Mouse (Mus musculus) 3T3-L1 (cell line): ENCODE data around the gene Olfr279.
"Not testable (repeated sequence)": the region's sequence is repeated elsewhere in the genome, so short reads cannot be mapped to it uniquely, and the experiment has no call there.

Experiments
- DNase-seq: peaks from one replicate; pipeline ENCODE4 v3.0.0-alpha.2; 2015; ENCODE audit warnings: low read depth, low spot score

The Olfr279 gene

DNA sequence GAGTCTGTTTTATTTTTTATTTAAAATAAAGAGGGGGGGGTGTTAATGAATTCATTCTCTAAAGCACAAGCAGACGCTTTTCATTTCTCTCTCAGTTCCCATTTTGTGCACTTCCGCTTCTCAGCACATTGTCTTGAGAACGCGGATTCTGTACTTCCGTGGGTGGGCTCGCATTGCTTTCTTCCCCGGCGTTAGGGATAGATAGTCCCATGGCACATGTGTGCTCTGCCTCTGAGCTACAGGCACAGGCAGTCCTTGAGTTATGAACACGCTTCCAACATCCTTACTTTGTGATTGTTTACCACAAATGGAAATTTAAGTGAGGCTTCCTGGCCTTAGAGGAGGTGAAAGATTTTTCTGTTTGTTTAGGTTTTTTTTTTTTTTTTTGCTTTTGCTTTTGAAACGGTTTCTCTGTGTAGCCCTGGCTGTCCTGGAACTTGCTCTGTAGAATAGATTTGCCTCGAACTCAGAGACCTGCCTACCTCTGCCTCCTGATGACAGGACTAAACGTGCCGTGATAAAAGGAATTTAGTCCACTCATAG is 19.3 kb downstream of the Olfr279 start:
- DNase-seq = no peak

DNA sequence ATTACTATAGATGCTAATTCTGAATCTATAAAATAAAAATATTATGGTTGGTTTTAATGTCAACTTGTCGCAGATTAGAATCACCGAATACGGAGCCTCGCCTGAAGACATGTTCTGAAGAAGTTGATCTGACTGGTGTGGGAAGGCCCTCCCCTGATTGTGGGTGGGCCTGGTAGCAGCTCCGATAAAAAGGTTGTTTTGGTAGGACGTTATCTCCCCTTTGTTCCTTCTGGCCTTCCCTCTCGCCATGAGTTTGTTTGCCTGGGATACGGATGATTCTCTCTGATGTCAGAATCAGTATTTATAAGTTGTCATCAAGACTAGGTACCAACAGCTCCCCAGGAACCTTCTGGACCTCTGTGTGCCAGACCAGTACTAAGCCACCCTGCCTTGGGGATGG is 20.0 kb downstream of the Olfr279 start:
- no peak for DNase-seq

DNA sequence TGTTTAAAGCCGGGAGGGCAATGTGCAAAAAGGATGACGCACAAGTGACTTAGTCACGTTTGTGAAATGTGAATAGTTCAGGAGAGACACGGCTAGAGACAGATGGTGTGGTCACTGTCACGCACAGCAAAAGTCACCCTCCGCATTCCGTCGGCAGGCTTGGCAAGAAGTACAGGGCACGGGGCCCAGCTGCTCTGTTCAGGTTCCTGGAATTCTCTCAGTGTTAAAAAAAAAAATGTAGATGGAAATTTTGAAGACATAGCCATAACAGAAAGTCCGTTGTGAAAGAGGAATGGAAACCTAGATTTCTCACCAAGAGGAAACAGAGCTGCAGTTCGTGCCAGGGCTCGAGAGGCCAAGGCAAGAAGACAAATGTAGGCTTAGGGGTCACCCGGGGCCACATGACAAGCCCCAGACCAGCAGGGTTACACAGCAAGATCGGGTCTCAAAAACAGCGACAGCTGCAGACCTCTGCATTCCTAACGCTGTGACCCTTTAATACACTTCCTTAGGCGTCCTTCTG is 20.7 kb downstream of the Olfr279 start:
- peak; percentile 94 for DNase-seq

DNA sequence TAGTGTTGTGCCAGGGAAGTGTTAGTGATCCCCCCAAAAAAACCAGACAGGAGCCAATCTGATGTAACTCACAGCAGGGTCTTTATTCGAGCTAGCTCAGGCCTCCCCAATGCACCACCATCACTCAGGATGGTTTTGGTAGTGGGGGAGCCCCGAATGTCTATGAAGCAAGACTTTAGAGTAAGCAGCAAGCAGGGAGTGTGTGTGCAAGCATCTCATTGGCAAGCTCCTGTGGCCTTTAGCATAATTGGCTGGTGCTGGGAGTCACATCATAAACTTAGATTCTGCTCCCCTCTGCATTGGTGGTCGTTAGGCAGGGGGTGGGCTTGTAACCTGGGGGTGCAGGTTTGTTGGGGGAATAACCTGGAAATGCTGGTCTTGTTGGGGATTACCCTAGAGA is 21.5 kb downstream of the Olfr279 start:
- peak; percentile 54 for DNase-seq

DNA sequence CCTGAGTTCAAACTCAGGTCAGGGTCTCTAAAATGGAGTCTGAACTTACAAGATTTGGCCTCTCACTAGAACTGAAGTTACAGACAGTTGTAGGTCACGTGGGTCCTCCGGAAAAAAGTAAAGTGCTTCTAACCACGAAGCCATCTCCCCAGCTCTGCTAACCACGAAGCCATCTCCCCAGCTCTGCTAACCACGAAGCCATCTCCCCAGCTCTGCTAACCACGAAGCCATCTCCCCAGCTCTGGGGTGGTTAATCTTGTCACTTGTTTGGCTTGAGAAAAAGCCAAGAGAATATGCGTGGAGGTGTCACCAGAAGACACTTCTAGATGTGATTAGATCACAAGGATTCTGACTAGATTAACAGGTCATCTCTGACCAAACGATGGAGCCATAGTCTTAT is 21.9 kb downstream of the Olfr279 start:
- DNase-seq = no peak

DNA sequence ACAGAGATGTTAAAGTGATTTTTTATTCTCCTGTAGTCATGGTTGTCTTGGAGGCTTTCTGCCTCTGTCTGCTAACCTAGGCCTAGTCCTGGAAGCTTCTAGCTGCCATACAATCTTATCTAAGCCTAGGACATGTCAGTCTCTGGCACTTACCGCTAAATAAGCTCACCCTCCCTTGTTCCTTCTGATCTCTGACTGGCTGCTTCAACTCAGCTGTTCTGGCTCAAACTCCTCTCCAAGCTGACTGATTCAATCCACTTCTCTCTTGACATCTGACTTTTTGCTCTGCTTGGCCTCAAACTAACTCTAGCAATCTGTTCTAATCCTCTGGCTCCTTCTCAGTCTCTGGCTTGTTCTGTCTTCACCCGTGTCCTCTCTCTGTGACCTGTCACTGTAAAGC is 22.6 kb downstream of the Olfr279 start:
- DNase-seq = not testable (repeated sequence)

DNA sequence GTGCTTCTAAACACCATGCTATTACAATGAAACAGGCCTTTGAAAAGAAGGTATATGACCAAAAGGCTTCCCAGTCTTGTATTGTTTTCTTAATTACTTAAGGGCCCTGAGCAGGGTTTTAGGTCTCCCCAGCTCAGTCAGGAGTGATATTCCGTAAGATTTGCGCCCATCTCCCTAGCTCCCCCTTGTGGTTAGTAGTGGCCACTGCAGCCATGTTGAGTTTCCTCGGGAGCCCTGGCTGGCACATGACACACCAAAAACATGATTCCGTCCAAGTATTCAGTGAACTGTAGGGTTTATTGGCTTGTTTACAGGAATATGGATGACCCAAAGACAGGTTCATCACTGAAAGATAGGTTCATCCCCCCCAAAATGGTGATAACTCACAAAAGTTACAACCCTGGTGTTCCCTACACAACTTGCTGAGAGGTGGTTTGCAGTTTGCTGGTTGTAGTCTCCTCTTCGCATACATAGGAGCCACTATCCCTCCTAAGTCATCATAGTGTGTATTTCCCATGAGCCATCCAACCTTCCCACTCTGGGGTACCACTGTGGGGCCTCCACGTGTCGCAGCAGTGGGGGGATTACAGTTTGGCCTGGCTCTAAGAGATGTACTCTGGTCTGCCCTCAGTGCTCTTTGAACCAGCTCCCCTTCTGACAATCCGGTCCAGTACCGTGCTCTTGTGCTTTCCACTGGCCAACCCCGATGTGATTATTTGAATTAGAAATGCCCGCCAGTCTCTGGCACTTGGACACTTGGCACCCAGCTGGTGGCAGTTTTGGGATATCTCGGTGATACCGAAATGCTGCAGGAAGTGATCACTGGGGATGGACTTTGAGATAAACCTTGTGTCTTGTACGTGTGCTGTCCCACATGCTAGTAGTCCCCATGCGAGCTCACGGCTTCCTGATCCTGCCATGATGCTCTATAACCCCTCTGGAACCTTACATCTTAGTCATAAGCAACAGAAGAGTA is 25.5 kb downstream of the Olfr279 start:
- DNase-seq = peak; percentile 81

DNA sequence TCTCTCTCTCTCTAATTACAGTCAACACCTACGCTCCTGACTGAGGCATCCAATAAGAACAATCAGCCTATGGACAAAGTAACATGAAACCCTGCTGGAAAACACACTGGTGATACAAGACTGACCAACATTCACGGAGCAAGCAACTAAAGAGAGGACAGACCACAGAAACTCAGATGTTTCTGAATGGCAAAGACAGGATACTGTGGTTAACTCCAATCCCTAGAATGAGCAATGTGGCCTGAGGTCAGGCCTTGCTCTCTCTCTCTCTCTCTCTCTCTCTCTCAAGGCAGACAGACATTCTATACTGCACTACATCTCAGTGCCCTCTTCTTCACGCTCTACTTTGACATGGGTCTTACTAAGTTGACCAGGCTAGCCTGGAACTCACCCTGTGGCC is 29.0 kb downstream of the Olfr279 start:
- peak; percentile 69 for DNase-seq

DNA sequence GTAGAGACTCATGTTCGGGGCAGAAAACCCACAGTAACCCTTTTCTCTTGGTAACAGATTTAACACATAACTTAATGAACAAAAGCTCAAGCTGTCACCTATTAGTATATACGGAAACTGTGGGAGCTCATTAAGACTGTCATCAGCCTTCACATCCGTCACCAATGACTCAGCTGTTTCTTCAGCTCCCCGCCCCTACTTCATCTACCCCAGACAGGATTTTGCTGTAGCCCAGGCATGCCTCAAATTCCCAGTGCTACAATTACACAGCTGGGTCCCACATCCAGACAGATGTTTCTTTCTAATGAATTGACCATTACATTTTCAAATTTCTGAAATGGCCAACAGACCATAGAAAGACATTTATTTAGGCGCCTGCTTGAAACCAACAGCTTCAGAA is 33.9 kb downstream of the Olfr279 start:
- peak; percentile 73 for DNase-seq

DNA sequence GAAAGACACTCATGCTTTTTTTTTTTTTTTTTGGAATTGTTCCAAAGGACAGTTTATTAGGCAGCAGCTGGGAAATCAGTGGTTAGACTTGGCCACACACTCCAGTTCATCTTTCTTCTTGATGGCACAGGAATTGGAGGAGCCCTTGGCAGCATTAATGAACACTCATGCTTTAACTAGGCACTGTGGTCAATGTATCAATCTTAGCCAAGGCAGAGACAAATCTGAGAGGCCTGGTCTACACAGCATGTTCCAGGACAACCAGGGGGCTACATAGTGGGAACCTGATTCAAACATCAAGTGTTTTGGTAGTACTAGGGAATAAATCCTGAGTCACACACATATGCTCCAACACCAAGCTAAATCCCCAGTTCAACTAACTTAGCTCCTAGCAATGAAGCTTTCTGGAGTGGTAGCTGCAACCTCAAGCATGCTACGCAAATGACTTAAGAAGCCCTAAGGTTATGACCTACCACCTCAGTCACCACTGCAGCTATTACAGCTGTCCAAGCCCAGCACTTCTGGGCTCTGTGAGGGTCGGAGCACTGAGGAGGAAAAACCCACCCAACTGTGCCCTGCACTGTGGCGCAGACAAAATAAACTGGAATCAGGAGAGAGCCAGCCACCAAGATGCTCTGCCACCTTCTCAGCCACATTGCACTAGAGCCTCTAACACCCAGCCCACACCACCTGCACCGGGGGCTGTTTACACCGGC is 35.0 kb downstream of the Olfr279 start:
- peak; percentile 83 for DNase-seq

DNA sequence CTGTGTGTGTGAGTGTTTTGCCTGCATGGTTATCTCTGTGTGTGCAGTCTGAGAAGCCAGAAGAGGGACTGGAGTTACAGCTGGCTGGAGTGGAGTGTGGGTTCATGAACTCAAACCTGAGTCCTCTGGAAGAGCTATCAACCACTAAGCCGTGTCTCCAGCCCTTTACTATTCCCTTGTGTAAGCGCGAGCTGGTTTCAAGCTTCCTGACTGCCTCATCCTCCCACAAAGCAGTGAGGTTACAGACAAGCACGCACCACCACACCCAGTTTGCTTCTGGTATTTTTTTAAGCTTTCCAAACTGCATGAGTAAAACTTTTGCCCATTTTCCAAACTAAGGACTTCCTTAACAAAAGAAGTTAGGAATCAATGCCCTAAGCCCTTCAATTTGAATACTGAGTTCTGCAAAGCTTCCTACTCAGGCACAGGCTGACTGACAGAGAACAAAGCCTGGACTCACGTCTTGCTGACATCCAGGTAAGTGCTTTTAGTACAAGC is 35.9 kb downstream of the Olfr279 start:
- DNase-seq = peak; percentile 83

DNA sequence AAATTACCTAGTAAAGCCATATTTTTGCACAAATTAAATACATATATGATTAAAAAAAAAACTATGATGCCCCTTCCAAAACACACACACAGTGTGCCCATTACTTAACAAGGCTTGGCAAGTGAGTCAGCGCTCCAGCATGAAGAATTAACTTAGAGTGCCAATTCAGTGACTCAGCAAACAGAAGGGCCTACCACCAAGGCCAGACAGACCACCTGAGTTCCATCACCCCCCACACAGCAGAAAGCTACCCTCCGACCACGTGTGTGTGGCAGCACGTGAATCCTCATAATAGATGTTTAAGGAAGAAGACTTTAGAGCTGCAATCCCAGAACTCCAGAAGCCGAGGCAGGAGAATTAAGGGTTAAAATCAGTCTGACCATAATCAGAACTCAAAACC is 40.1 kb downstream of the Olfr279 start:
- peak; percentile 95 for DNase-seq

DNA sequence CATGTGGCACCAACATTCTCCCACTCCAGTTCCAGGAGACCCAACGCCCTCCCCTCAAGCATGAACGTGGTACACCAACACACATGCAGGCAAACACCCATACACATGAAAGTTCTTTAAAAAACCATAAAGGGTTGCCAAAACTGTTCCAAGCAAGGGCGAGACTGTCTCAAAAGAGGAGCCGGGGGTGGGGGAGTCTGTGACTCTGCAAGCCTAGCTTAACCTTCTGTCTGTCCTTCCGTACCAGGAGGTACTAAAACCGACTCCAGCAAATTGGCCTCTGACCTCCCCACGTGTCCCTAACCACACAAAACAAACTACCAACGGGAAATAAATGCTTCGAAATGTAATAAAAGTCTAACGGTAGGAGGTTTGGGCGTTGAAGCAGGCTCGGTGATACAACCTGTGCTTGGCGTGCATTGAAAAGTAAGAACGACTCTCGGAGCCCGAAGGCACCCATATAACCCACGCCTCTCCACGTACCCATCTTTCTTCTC is 40.9 kb downstream of the Olfr279 start:
- DNase-seq = peak; percentile 53

DNA sequence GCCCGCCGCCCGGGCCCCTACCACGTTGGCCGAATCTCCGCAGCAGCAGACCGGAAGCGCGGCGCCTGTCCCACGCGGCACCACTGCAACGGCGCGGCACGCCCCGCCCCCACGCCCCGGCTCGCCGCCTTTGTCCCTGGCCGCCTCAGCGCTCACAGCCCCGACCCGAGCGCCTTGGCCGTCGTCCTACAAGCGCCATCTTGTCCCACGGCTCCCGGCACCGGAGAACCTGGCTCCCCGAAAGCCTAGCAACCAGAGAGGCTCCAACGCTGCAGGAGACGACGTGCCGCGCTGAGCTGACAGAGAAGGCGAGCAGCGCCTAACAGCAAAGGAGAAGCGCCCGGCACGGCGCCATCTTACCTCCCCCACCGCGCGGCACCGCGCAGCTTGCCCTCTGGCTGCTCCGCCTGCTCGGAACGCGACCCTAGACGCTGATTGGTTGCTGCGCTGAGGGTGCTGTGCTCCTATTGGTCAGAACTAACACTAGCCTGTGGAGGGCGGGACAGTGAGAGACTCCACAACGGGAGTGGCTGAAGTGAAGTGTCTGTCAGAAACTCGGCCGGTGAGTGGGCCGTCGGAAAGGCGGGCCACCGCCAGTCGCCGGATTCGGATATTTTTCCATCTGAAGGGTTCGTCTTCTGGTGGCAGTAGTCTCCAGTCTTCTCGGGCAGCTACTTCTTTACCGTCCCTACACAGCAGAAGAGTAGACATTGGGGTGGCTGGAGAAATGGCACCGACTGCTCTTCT is 41.9 kb downstream of the Olfr279 start, which contains the start of gene Kansl2:
Gene Kansl2 (minus strand): TSS at position 384 of the 747 bp plus-strand sequence.
- peak; percentile 100 for DNase-seq

DNA sequence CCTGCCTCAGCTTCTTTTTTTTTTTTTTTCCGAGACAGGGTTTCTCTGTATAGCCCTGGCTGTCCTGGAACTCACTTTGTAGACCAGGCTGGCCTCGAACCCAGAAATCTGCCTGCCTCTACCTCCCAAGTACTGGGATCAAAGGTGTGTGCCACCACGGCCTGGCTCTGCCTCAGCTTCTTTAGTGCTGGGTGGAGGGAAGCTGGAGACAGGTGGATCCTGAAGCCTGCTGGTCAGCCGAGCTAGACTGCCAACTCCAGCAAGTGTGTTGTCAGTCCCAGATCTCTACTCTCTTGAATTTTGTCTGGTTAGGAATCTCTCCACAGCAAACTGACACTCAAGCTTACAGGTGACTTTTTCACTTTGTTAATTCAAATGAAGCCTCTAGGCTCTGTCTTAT is 43.7 kb downstream of the Olfr279 start:
- DNase-seq = no peak

DNA sequence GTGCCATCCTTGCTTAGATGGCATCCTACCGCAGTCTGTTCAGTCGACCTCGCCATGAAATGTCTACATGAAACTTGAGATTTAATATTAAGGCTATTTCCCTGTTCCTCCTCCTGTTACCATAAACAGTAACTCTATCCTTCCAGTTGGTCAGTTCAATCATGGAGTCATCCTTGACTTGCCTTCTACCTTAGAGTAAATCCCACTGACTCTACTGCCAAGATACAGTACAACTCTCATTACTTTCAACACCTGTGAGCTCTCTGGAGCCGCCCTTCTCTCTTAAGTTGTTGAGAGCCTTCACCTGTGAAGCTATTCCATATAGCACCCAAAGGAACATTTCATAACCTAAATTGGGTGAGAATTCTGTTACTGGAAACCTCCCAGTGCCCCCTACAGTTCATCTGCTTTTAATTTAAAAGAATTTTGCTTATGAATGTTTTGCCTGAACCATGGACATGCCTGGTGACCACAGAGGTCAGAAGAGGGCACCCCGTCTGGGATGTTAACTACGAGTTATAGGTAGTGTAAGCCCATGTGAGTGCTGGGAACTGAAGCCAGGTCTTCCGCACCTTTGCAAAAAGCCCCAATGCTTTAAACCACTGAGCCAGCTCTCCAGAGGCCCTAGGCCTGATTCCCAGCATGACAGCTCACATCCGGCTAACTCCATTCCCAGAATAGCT is 44.8 kb downstream of the Olfr279 start:
- DNase-seq = peak; percentile 87

DNA sequence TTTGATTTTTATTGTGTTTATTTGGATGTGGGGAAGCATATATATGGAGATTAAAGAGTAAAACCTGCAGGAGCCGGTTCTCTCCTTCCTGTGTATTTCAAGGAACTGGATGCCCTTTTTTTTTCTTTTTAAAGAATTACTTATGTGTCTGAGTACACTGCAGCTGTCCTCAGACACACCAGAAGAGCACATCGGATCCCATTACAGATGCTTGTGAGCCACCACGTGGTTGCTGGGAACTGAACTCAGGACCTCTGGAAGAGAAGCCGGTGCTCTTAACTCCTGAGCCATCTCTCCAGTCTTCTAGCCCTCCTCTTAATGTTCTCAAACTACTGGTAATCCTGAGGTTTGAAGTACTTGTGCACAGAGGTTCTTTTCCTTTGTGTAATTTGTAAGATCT is 45.7 kb downstream of the Olfr279 start:
- DNase-seq = no peak

DNA sequence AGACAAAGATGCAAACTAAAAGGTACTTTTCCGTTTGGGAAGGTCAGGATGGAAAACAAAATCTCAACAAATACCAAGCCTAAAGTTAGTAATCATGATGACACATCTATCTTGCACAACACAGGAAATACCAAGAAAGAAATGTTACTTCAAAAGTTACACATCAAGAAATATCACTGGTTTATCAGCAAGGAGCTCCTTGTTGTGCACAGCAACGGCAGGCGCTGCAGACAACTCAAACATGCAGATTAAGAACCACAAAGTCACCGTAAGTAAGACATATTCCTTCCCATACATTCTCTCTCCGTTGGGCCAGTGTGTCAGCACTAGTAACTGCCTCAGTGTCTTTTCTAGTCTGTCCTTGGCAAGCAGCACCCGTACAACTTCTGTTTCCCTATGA is 48.9 kb downstream of the Olfr279 start:
- DNase-seq = peak; percentile 88

DNA sequence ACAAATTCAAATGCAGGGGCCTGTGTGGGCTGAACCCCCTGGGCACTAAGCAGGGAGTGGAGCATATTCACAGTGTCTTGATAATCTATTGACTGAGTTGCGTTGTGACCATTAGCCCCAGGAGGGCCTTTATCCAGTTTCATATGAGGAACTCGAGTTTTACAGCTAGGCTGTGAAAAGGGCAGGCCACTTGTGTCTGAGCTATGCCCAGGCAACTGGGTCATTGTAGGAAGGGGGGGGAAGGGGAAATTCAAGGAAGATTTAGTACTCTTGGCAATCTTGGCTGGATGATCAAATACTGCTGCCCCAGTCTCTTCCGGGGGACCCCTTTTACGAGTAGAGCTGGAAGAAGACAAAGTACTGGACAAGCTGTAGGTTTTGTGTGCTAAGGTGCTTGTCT is 51.1 kb downstream of the Olfr279 start:
- DNase-seq = no peak

DNA sequence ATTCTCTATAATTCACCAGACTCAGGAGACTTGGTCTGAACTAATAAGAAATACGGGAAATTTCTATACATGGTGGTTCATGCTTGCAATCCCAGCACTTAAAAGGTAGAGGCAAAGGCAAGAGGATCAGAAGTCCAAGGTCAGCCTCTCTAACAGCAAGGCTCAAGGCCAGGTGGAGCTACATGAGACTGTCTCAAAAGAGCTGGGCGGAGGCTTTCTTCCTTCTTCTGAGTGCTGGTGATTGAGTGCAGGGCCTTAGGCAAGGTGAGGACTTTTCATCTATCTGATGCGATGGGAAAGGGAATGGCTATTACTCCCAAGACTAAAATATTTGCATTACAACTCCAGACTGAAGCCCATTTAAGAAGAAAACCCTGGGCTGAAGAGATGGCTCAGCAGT is 52.9 kb downstream of the Olfr279 start:
- no peak for DNase-seq
